Mouse (Mus musculus): ENCODE measurements around the gene Mink1. TPM values are rescaled to one million over a fixed set of nuclear protein-coding genes. Genes with fewer than 3 reads are reported as not detected.

Gene Mink1
- total and polyA plus RNA-seq, 3 experiments = 14.3 to 89.8 (median 38.1) TPM

- TF ChIP-seq GATA2 (IDR thresholded peaks at IDR 0.05; ENCODE audit: borderline replicate concordance, low read depth, low read length) (no peak), CTCF (IDR thresholded peaks at IDR 0.05; ENCODE audit: low read depth, low read length) (no peak), TAL1 (conservative IDR thresholded peaks at IDR 0.05; ENCODE audit: low read depth, low read length) (no peak), POLR2AphosphoS5 (IDR thresholded peaks at IDR 0.05; ENCODE audit: insufficient replicate concordance, low read depth, low read length) (no peak), GATA1 (IDR thresholded peaks at IDR 0.05; ENCODE audit: borderline replicate concordance, low read length) (no peak)
- no peak for ATAC-seq (ENCODE audit: extremely low read depth, insufficient number of reproducible peaks, low FRiP score, poor library complexity, severe bottlenecking)
These were observed 18.2 kb downstream of the Mink1 start for GRCm38 (mm10) chr11:70580921-70581320.

GRCm38 (mm10) chr11:70582196-70582595, 19.5 kb downstream of the Mink1 start:
- no peak for TF ChIP-seq GATA2 (IDR thresholded peaks at IDR 0.05; ENCODE audit: borderline replicate concordance, low read depth, low read length)
- TF ChIP-seq POLR2AphosphoS5 (IDR thresholded peaks at IDR 0.05; ENCODE audit: insufficient replicate concordance, low read depth, low read length) = no peak
- no peak for TF ChIP-seq GATA1 (IDR thresholded peaks at IDR 0.05; ENCODE audit: borderline replicate concordance, low read length)
- TF ChIP-seq TAL1 (conservative IDR thresholded peaks at IDR 0.05; ENCODE audit: low read depth, low read length) = no peak
- TF ChIP-seq CTCF (IDR thresholded peaks at IDR 0.05; ENCODE audit: low read depth, low read length) = no peak
- Histone ChIP-seq H3K36me3 (replicated peaks) (peaks cover 79% of the 10 kb centered on the region), H3K4me1 (ENCODE audit: insufficient read depth, low read depth, low read length) (peaks cover 26% of the 10 kb centered on the region), H3K4me3 (ENCODE audit: low read depth, low read length) (no peak overlapping the region), H3K27me3 (ENCODE audit: insufficient read depth, low read length) (no peaks in the 10 kb centered on the region), H3K9me3 (replicated peaks) (no peaks in the 10 kb centered on the region)
- DNase-seq (ENCODE audit: low spot score) = no peak
- ATAC-seq (ENCODE audit: extremely low read depth, insufficient number of reproducible peaks, low FRiP score, poor library complexity, severe bottlenecking) = no peak

More at GRCm38 (mm10) chr11:70580921-70581320, 18.2 kb downstream of the Mink1 start:
- Histone ChIP-seq H3K4me3 (ENCODE audit: low read depth, low read length) (no peak overlapping the region), H3K9me3 (replicated peaks) (no peaks in the 10 kb centered on the region), H3K36me3 (replicated peaks) (peaks cover 81% of the 10 kb centered on the region), H3K27me3 (ENCODE audit: insufficient read depth, low read length) (no peaks in the 10 kb centered on the region), H3K4me1 (ENCODE audit: insufficient read depth, low read depth, low read length) (peaks cover 34% of the 10 kb centered on the region)
- DNase-seq (ENCODE audit: low spot score) = no peak

- Histone ChIP-seq H3K9me3 (replicated peaks) (no peaks in the 10 kb centered on the region), H3K4me1 (ENCODE audit: insufficient read depth, low read depth, low read length) (peaks cover 26% of the 10 kb centered on the region), H3K4me3 (ENCODE audit: low read depth, low read length) (no peak overlapping the region), H3K27me3 (ENCODE audit: insufficient read depth, low read length) (no peaks in the 10 kb centered on the region), H3K36me3 (replicated peaks) (peaks cover 81% of the 10 kb centered on the region)
- TF ChIP-seq TAL1 (conservative IDR thresholded peaks at IDR 0.05; ENCODE audit: low read depth, low read length) (no peak), CTCF (IDR thresholded peaks at IDR 0.05; ENCODE audit: low read depth, low read length) (no peak), POLR2AphosphoS5 (IDR thresholded peaks at IDR 0.05; ENCODE audit: insufficient replicate concordance, low read depth, low read length) (no peak), GATA1 (IDR thresholded peaks at IDR 0.05; ENCODE audit: borderline replicate concordance, low read length) (no peak), GATA2 (IDR thresholded peaks at IDR 0.05; ENCODE audit: borderline replicate concordance, low read depth, low read length) (no peak)
- DNase-seq (ENCODE audit: low spot score) (no peak), ATAC-seq (ENCODE audit: extremely low read depth, insufficient number of reproducible peaks, low FRiP score, poor library complexity, severe bottlenecking) (no peak)
These were observed 20.5 kb downstream of the Mink1 start for GRCm38 (mm10) chr11:70583022-70583714.

GRCm38 (mm10) chr11:70583775-70584174, 21.1 kb downstream of the Mink1 start:
- ATAC-seq (ENCODE audit: extremely low read depth, insufficient number of reproducible peaks, low FRiP score, poor library complexity, severe bottlenecking) = no peak
- Histone ChIP-seq H3K4me3 (ENCODE audit: low read depth, low read length) (no peak overlapping the region), H3K4me1 (ENCODE audit: insufficient read depth, low read depth, low read length) (peaks cover 26% of the 10 kb centered on the region)

GRCm38 (mm10) chr11:70585457-70585856, 22.8 kb downstream of the Mink1 start:
- TF ChIP-seq POLR2AphosphoS5 (IDR thresholded peaks at IDR 0.05; ENCODE audit: insufficient replicate concordance, low read depth, low read length) (no peak), GATA1 (IDR thresholded peaks at IDR 0.05; ENCODE audit: borderline replicate concordance, low read length) (no peak), TAL1 (conservative IDR thresholded peaks at IDR 0.05; ENCODE audit: low read depth, low read length) (no peak), GATA2 (IDR thresholded peaks at IDR 0.05; ENCODE audit: borderline replicate concordance, low read depth, low read length) (no peak), CTCF (IDR thresholded peaks at IDR 0.05; ENCODE audit: low read depth, low read length) (no peak)
- peaks cover 10% of the 10 kb centered on the region for H3K4me1 ChIP-seq (ENCODE audit: insufficient read depth, low read depth, low read length)
- H3K4me3 ChIP-seq (ENCODE audit: low read depth, low read length) = no peak overlapping the region
- H3K36me3 ChIP-seq (replicated peaks) = peaks cover 73% of the 10 kb centered on the region
- no peaks in the 10 kb centered on the region for H3K27me3 ChIP-seq (ENCODE audit: insufficient read depth, low read length)
- DNase-seq (ENCODE audit: low spot score) = no peak
- no peaks in the 10 kb centered on the region for H3K9me3 ChIP-seq (replicated peaks)
- ATAC-seq (ENCODE audit: extremely low read depth, insufficient number of reproducible peaks, low FRiP score, poor library complexity, severe bottlenecking) = no peak

More at GRCm38 (mm10) chr11:70583775-70584174, 21.1 kb downstream of the Mink1 start:
- no peak for TF ChIP-seq POLR2AphosphoS5 (IDR thresholded peaks at IDR 0.05; ENCODE audit: insufficient replicate concordance, low read depth, low read length)
- TF ChIP-seq GATA2 (IDR thresholded peaks at IDR 0.05; ENCODE audit: borderline replicate concordance, low read depth, low read length) = no peak
- no peak for TF ChIP-seq GATA1 (IDR thresholded peaks at IDR 0.05; ENCODE audit: borderline replicate concordance, low read length)
- no peak for TF ChIP-seq CTCF (IDR thresholded peaks at IDR 0.05; ENCODE audit: low read depth, low read length)
- no peak for TF ChIP-seq TAL1 (conservative IDR thresholded peaks at IDR 0.05; ENCODE audit: low read depth, low read length)
- no peak for DNase-seq (ENCODE audit: low spot score)
- Histone ChIP-seq H3K36me3 (replicated peaks) (peaks cover 83% of the 10 kb centered on the region), H3K27me3 (ENCODE audit: insufficient read depth, low read length) (no peaks in the 10 kb centered on the region), H3K9me3 (replicated peaks) (no peaks in the 10 kb centered on the region)

GRCm38 (mm10) chr11:70586261-70586660, 23.6 kb downstream of the Mink1 start:
- no peaks in the 10 kb centered on the region for H3K27me3 ChIP-seq (ENCODE audit: insufficient read depth, low read length)

More at GRCm38 (mm10) chr11:70586261-70586660, 23.6 kb downstream of the Mink1 start:
- no peaks in the 10 kb centered on the region for H3K9me3 ChIP-seq (replicated peaks)
- H3K4me1 ChIP-seq (ENCODE audit: insufficient read depth, low read depth, low read length) = peaks cover 10% of the 10 kb centered on the region
- TF ChIP-seq CTCF (IDR thresholded peaks at IDR 0.05; ENCODE audit: low read depth, low read length) (no peak), GATA1 (IDR thresholded peaks at IDR 0.05; ENCODE audit: borderline replicate concordance, low read length) (no peak), GATA2 (IDR thresholded peaks at IDR 0.05; ENCODE audit: borderline replicate concordance, low read depth, low read length) (no peak), TAL1 (conservative IDR thresholded peaks at IDR 0.05; ENCODE audit: low read depth, low read length) (no peak), POLR2AphosphoS5 (IDR thresholded peaks at IDR 0.05; ENCODE audit: insufficient replicate concordance, low read depth, low read length) (no peak)
- peaks cover 69% of the 10 kb centered on the region for H3K36me3 ChIP-seq (replicated peaks)
- DNase-seq (ENCODE audit: low spot score) = no peak
- H3K4me3 ChIP-seq (ENCODE audit: low read depth, low read length) = no peak overlapping the region
- ATAC-seq (ENCODE audit: extremely low read depth, insufficient number of reproducible peaks, low FRiP score, poor library complexity, severe bottlenecking) = no peak
